Mouse (Mus musculus) G1E (cell line): ENCODE data around the gene Nt5e.

Source experiments
- CTCF ChIP-seq: IDR thresholded peaks from 2 replicates; pipeline ENCODE4 v1.5.1; 2012; ENCODE audit warnings: low read depth, low read length, inconsistent platforms, mixed read lengths
- GATA2 ChIP-seq: IDR thresholded peaks from 2 replicates; pipeline ENCODE4 v1.6.1; 2012; ENCODE audit warnings: low read depth, low read length, inconsistent platforms, borderline replicate concordance

- TF ChIP-seq CTCF (no peak), GATA2 (no peak)
These were observed 24.2 kb downstream of the Nt5e start for GRCm38 (mm10) chr9:88351163-88351562.
